Mouse (Mus musculus): Measurements from ENCODE around the gene Taz. TPM values are rescaled to one million over a fixed set of nuclear protein-coding genes. Genes with fewer than 3 reads are reported as not detected.
A peak's percentile ranks its signal among the peaks of the same experiment; 100 is the strongest.

Taz gene
- polyA plus RNA-seq, 1 experiment from 2014 or later, result 79.0 TPM

GRCm38 (mm10) chrX:74246693-74247092, 35.0 kb upstream of the Taz start:
- Histone ChIP-seq H3K4me2 (ENCODE audit: low read length) (peak overlapping the region; percentile 57), H3K36me3 (ENCODE audit: control insufficient read depth, insufficient read depth, low read length) (peaks cover 6% of the 10 kb centered on the region; the same call in 1 of the 2 replicates), H3K27me3 (replicated peaks; ENCODE audit: control insufficient read depth, insufficient read depth, low read length) (no peaks in the 10 kb centered on the region), H3K9me3 (ENCODE audit: control insufficient read depth, low read length) (no peaks in the 10 kb centered on the region), H3K9ac (ENCODE audit: low read depth, low read length) (peak overlapping the region; percentile 50), H3K4me1 (ENCODE audit: control insufficient read depth, insufficient read depth, low read depth, low read length) (peaks cover 11% of the 10 kb centered on the region), H3K27ac (ENCODE audit: low read depth, low read length) (peak overlapping the region; percentile 36; the same call in 1 of the 2 replicates), H3K4me3 (ENCODE audit: low read length) (peak overlapping the region; percentile 58)
- peak; percentile 49 for ATAC-seq
- 41% methylated on average over 8 of the region's 15 CpGs for WGBS

GRCm38 (mm10) chrX:74248651-74249050, 33.1 kb upstream of the Taz start:
- Histone ChIP-seq H3K9me3 (ENCODE audit: control insufficient read depth, low read length) (no peaks in the 10 kb centered on the region), H3K4me3 (ENCODE audit: low read length) (peak overlapping the region; percentile 47; the same call in 1 of the 2 replicates), H3K27ac (ENCODE audit: low read depth, low read length) (no peak overlapping the region), H3K4me1 (ENCODE audit: control insufficient read depth, insufficient read depth, low read depth, low read length) (peaks cover 4% of the 10 kb centered on the region), H3K4me2 (ENCODE audit: low read length) (peak overlapping the region; percentile 68), H3K36me3 (ENCODE audit: control insufficient read depth, insufficient read depth, low read length) (no peaks in the 10 kb centered on the region), H3K9ac (ENCODE audit: low read depth, low read length) (no peak overlapping the region), H3K27me3 (replicated peaks; ENCODE audit: control insufficient read depth, insufficient read depth, low read length) (no peaks in the 10 kb centered on the region)
- WGBS, result 6% methylated on average over 3 of the region's 3 CpGs
- no peak for ATAC-seq

- H3K4me2 ChIP-seq (ENCODE audit: low read length), result peak within 1 kb of the TSS; percentile 68
- H3K27me3 ChIP-seq (replicated peaks; ENCODE audit: control insufficient read depth, insufficient read depth, low read length), result no peaks in the 10 kb centered on the region
- no peaks in the 10 kb centered on the region for H3K4me1 ChIP-seq (ENCODE audit: control insufficient read depth, insufficient read depth, low read depth, low read length)
- no peaks in the 10 kb centered on the region for H3K36me3 ChIP-seq (ENCODE audit: control insufficient read depth, insufficient read depth, low read length)
- H3K27ac ChIP-seq (ENCODE audit: low read depth, low read length), result peak within 1 kb of the TSS; percentile 66
- H3K4me3 ChIP-seq (ENCODE audit: low read length), result peak within 1 kb of the TSS; percentile 47
- peak within 1 kb of the TSS; percentile 65 for H3K9ac ChIP-seq (ENCODE audit: low read depth, low read length)
- no peak for ATAC-seq
- WGBS, result 24% methylated on average over 31 of the region's 38 CpGs
- no peaks in the 10 kb centered on the region for H3K9me3 ChIP-seq (ENCODE audit: control insufficient read depth, low read length)
Measured at GRCm38 (mm10) chrX:74249615-74250014, 32.1 kb upstream of the Taz start, which contains the start of gene Flna. Gene Flna, minus strand, starts transcription at chrX:74249820.

GRCm38 (mm10) chrX:74254153-74254887, 27.4 kb upstream of the Taz start, which contains the start of gene Emd:
Gene Emd, plus strand, starts transcription at chrX:74254687.
- H3K9me3 ChIP-seq (ENCODE audit: control insufficient read depth, low read length), result no peaks in the 10 kb centered on the region
- H3K4me3 ChIP-seq (ENCODE audit: low read length), result peak within 1 kb of the TSS; percentile 57
- WGBS, result 32% methylated on average over 38 of the region's 39 CpGs
- H3K4me1 ChIP-seq (ENCODE audit: control insufficient read depth, insufficient read depth, low read depth, low read length), result peaks cover 6% of the 10 kb centered on the region; the same call in 1 of the 2 replicates
- peak; percentile 97 for ATAC-seq
- H3K36me3 ChIP-seq (ENCODE audit: control insufficient read depth, insufficient read depth, low read length), result peaks cover 2% of the 10 kb centered on the region; the same call in 1 of the 2 replicates
- H3K9ac ChIP-seq (ENCODE audit: low read depth, low read length), result peak within 1 kb of the TSS; percentile 71
- peak within 1 kb of the TSS; percentile 85 for H3K27ac ChIP-seq (ENCODE audit: low read depth, low read length)
- H3K27me3 ChIP-seq (replicated peaks; ENCODE audit: control insufficient read depth, insufficient read depth, low read length), result no peaks in the 10 kb centered on the region
- peak within 1 kb of the TSS; percentile 77 for H3K4me2 ChIP-seq (ENCODE audit: low read length)

- H3K4me1 ChIP-seq (ENCODE audit: control insufficient read depth, insufficient read depth, low read depth, low read length), result peaks cover 6% of the 10 kb centered on the region; the same call in 1 of the 2 replicates
- H3K9ac ChIP-seq (ENCODE audit: low read depth, low read length), result peak overlapping the region; percentile 71
- H3K27me3 ChIP-seq (replicated peaks; ENCODE audit: control insufficient read depth, insufficient read depth, low read length), result no peaks in the 10 kb centered on the region
- H3K4me2 ChIP-seq (ENCODE audit: low read length), result peak overlapping the region; percentile 77
- 21% methylated on average over 27 of the region's 31 CpGs for WGBS
- H3K4me3 ChIP-seq (ENCODE audit: low read length), result peak overlapping the region; percentile 57
- H3K27ac ChIP-seq (ENCODE audit: low read depth, low read length), result peak overlapping the region; percentile 85
- ATAC-seq, result peak; percentile 72
- peaks cover 2% of the 10 kb centered on the region; the same call in 1 of the 2 replicates for H3K36me3 ChIP-seq (ENCODE audit: control insufficient read depth, insufficient read depth, low read length)
- no peaks in the 10 kb centered on the region for H3K9me3 ChIP-seq (ENCODE audit: control insufficient read depth, low read length)
Measured at GRCm38 (mm10) chrX:74254888-74255565, 26.7 kb upstream of the Taz start.

- H3K27me3 ChIP-seq (replicated peaks; ENCODE audit: control insufficient read depth, insufficient read depth, low read length), result no peaks in the 10 kb centered on the region
- no peak overlapping the region for H3K4me3 ChIP-seq (ENCODE audit: low read length)
- H3K4me2 ChIP-seq (ENCODE audit: low read length), result no peak overlapping the region
- peaks cover 2% of the 10 kb centered on the region; the same call in 1 of the 2 replicates for H3K36me3 ChIP-seq (ENCODE audit: control insufficient read depth, insufficient read depth, low read length)
- WGBS, result 94% methylated on average over 3 of the region's 3 CpGs
- H3K9me3 ChIP-seq (ENCODE audit: control insufficient read depth, low read length), result no peaks in the 10 kb centered on the region
- H3K27ac ChIP-seq (ENCODE audit: low read depth, low read length), result no peak overlapping the region
- ATAC-seq, result no peak
- H3K9ac ChIP-seq (ENCODE audit: low read depth, low read length), result no peak overlapping the region
- H3K4me1 ChIP-seq (ENCODE audit: control insufficient read depth, insufficient read depth, low read depth, low read length), result peaks cover 6% of the 10 kb centered on the region; the same call in 1 of the 2 replicates
Measured at GRCm38 (mm10) chrX:74257746-74258145, 24.0 kb upstream of the Taz start.

GRCm38 (mm10) chrX:74269736-74270061, 12.0 kb upstream of the Taz start:
- H3K9ac ChIP-seq (ENCODE audit: low read depth, low read length), result peak overlapping the region; percentile 64
- H3K27ac ChIP-seq (ENCODE audit: low read depth, low read length), result peak overlapping the region; percentile 94
- H3K4me3 ChIP-seq (ENCODE audit: low read length), result peak overlapping the region; percentile 44
- peaks cover 2% of the 10 kb centered on the region; the same call in 1 of the 2 replicates for H3K4me1 ChIP-seq (ENCODE audit: control insufficient read depth, insufficient read depth, low read depth, low read length)
- peak overlapping the region; percentile 60 for H3K4me2 ChIP-seq (ENCODE audit: low read length)
- H3K36me3 ChIP-seq (ENCODE audit: control insufficient read depth, insufficient read depth, low read length), result no peaks in the 10 kb centered on the region
- no peaks in the 10 kb centered on the region for H3K9me3 ChIP-seq (ENCODE audit: control insufficient read depth, low read length)
- ATAC-seq, result peak; percentile 21
- 15% methylated on average over 3 of the region's 3 CpGs for WGBS
- H3K27me3 ChIP-seq (replicated peaks; ENCODE audit: control insufficient read depth, insufficient read depth, low read length), result no peaks in the 10 kb centered on the region

- Histone ChIP-seq H3K27me3 (replicated peaks; ENCODE audit: control insufficient read depth, insufficient read depth, low read length) (no peaks in the 10 kb centered on the region), H3K27ac (ENCODE audit: low read depth, low read length) (peak within 1 kb of the TSS; percentile 94), H3K36me3 (ENCODE audit: control insufficient read depth, insufficient read depth, low read length) (no peaks in the 10 kb centered on the region), H3K4me2 (ENCODE audit: low read length) (peak within 1 kb of the TSS; percentile 61), H3K9me3 (ENCODE audit: control insufficient read depth, low read length) (no peaks in the 10 kb centered on the region), H3K9ac (ENCODE audit: low read depth, low read length) (peak within 1 kb of the TSS; percentile 67), H3K4me3 (ENCODE audit: low read length) (peak within 1 kb of the TSS; percentile 52), H3K4me1 (ENCODE audit: control insufficient read depth, insufficient read depth, low read depth, low read length) (peaks cover 2% of the 10 kb centered on the region; the same call in 1 of the 2 replicates)
- ATAC-seq, result peak; percentile 96
- WGBS, result 14% methylated on average over 42 of the region's 42 CpGs
Measured at GRCm38 (mm10) chrX:74270062-74270901, 11.4 kb upstream of the Taz start, which contains the start of gene Rpl10. Gene Rpl10, plus strand, starts transcription at chrX:74270812.
